In genomic region chr15:79351331-79351767, GRCm38 (mm10) we compare ENCODE assay signal across 9 mouse cellular contexts. TPM values are rescaled to one million over a fixed set of nuclear protein-coding genes. Genes with fewer than 3 reads are reported as not detected.
DNase-seq lines count a peak whose midpoint lies in the region; ATAC-seq and TF ChIP-seq lines count a peak whose summit lies in the region.
"Had no signal": no experiment of that assay in that cellular context is flagged by ENCODE, and none has a peak within 500 bp of the region (broad histone marks: within the 10 kb centered on the region; RNA-seq: fewer than 3 reads in every experiment).

No protein-coding gene starts in this region.

- H3K9me3 ChIP-seq in neural tube, embryonic 13.5 days, result no peaks in the 10 kb centered on the region
- H3K9me3 ChIP-seq in heart, embryonic 11.5 days (replicated peaks; ENCODE audit: control insufficient read depth, low read length), result no peaks in the 10 kb centered on the region
- no peaks in the 10 kb centered on the region for H3K9me3 ChIP-seq in stomach, embryonic 15.5 days
- no peaks in the 10 kb centered on the region for H3K9me3 ChIP-seq in hindbrain, postnatal 0 days (ENCODE audit: low read length)
- H3K9me3 ChIP-seq: embryonic facial prominence, embryonic 12.5 days had no signal

- peak overlapping the region; percentile 3; the same call in 1 of the 2 replicates for H3K27ac ChIP-seq in neural tube, embryonic 13.5 days (replicated peaks)
- H3K27ac ChIP-seq in heart, embryonic 11.5 days (ENCODE audit: low read depth, low read length), result peak overlapping the region; percentile 54
- H3K27ac ChIP-seq in stomach, embryonic 15.5 days, result peak overlapping the region; percentile 64
- no peak overlapping the region for H3K27ac ChIP-seq in hindbrain, postnatal 0 days
- H3K27ac ChIP-seq: embryonic facial prominence, embryonic 12.5 days had no signal

- no peak overlapping the region for H3K4me2 ChIP-seq in neural tube, embryonic 13.5 days
- H3K4me2 ChIP-seq in heart, embryonic 11.5 days, result peak overlapping the region; percentile 37
- peak overlapping the region; percentile 9; the same call in 1 of the 2 replicates for H3K4me2 ChIP-seq in stomach, embryonic 15.5 days
- no peak overlapping the region for H3K4me2 ChIP-seq in hindbrain, postnatal 0 days (ENCODE audit: low read depth, low read length)
- H3K4me2 ChIP-seq: embryonic facial prominence, embryonic 12.5 days had no signal

- H3K27me3 ChIP-seq in neural tube, embryonic 13.5 days, result peaks cover 30% of the 10 kb centered on the region
- H3K27me3 ChIP-seq in heart, embryonic 11.5 days (ENCODE audit: control insufficient read depth, insufficient read depth, low read length), result no peaks in the 10 kb centered on the region
- H3K27me3 ChIP-seq in stomach, embryonic 15.5 days (replicated peaks), result no peaks in the 10 kb centered on the region
- H3K27me3 ChIP-seq in hindbrain, postnatal 0 days (ENCODE audit: insufficient read depth, low read length), result no peaks in the 10 kb centered on the region

- H3K4me3 ChIP-seq in neural tube, embryonic 13.5 days, result no peak overlapping the region
- H3K4me3 ChIP-seq in heart, embryonic 11.5 days (ENCODE audit: low read depth, low read length), result no peak overlapping the region
- no peak overlapping the region for H3K4me3 ChIP-seq in stomach, embryonic 15.5 days (replicated peaks)
- H3K4me3 ChIP-seq in hindbrain, postnatal 0 days (ENCODE audit: low read length), result no peak overlapping the region
- H3K4me3 ChIP-seq: embryonic facial prominence, embryonic 12.5 days had no signal

- no peak overlapping the region for H3K9ac ChIP-seq in neural tube, embryonic 13.5 days
- no peak overlapping the region for H3K9ac ChIP-seq in heart, embryonic 11.5 days (ENCODE audit: low read depth, low read length)
- no peak overlapping the region for H3K9ac ChIP-seq in stomach, embryonic 15.5 days
- H3K9ac ChIP-seq in hindbrain, postnatal 0 days (replicated peaks; ENCODE audit: low read length), result no peak overlapping the region
- H3K9ac ChIP-seq: embryonic facial prominence, embryonic 12.5 days had no signal

- ATAC-seq in neural tube, embryonic 13.5 days (ENCODE audit: low read depth), result no peak
- no peak for ATAC-seq in heart, embryonic 11.5 days (replicated peaks; ENCODE audit: insufficient number of reproducible peaks, low FRiP score, low TSS enrichment)
- ATAC-seq in stomach, embryonic 15.5 days (ENCODE audit: insufficient read depth, low FRiP score, low read depth), result no peak
- ATAC-seq in hindbrain, postnatal 0 days, result no peak

- no peak for DNase-seq in neural tube, embryonic 10.5 days (ENCODE audit: extremely low spot score, low spot score)
- DNase-seq in kidney, postnatal 25 days, result peak; percentile 56 to 84
- no peak for DNase-seq in layer of hippocampus, postnatal 14 days (ENCODE audit: low spot score in 2 of 2)
- DNase-seq in layer of hippocampus, adult 9-11 months, result no peak
- DNase-seq in hindbrain, postnatal 0 days (ENCODE audit: low spot score), result no peak

- WGBS in neural tube, embryonic 13.5 days, result 40% methylated on average over 15 of the region's 15 CpGs
- WGBS in heart, embryonic 11.5 days (ENCODE audit: insufficient replicate concordance), result 15% methylated on average over 15 of the region's 15 CpGs
- 23% methylated on average over 15 of the region's 15 CpGs for WGBS in stomach, embryonic 15.5 days
- 22% methylated on average over 15 of the region's 15 CpGs for WGBS in hindbrain, postnatal 0 days

- no peak for TF ChIP-seq CTCF in hindbrain, postnatal 0 days (IDR thresholded peaks at IDR 0.05; ENCODE audit: low read depth)

- H3K4me1 ChIP-seq in neural tube, embryonic 13.5 days (replicated peaks), result peaks cover 21% of the 10 kb centered on the region
- peaks cover 23% of the 10 kb centered on the region for H3K4me1 ChIP-seq in heart, embryonic 11.5 days (ENCODE audit: control insufficient read depth, insufficient read depth, low read length)
- peaks cover 32% of the 10 kb centered on the region for H3K4me1 ChIP-seq in stomach, embryonic 15.5 days
- 0 out of 2 replicates have a peak, but pooled peaks cover 3% of the 10 kb centered on the region for H3K4me1 ChIP-seq in hindbrain, postnatal 0 days (ENCODE audit: insufficient read depth, low read length)

- no peaks in the 10 kb centered on the region for H3K36me3 ChIP-seq in neural tube, embryonic 13.5 days
- no peaks in the 10 kb centered on the region for H3K36me3 ChIP-seq in heart, embryonic 11.5 days (ENCODE audit: control insufficient read depth, insufficient read depth, low read length)
- H3K36me3 ChIP-seq in stomach, embryonic 15.5 days, result no peaks in the 10 kb centered on the region
- H3K36me3 ChIP-seq in hindbrain, postnatal 0 days (ENCODE audit: insufficient read depth, low read length), result no peaks in the 10 kb centered on the region
- H3K36me3 ChIP-seq: embryonic facial prominence, embryonic 12.5 days had no signal

RNA-seq across cellular contexts. Expression of gene Maff, which starts 4.9 kb away (rescaled TPM):
- 0.77 and 1.2 TPM in 2 replicates for polyA plus RNA-seq in neural tube, embryonic 13.5 days (2015; fragmentation: Nextera tagmentation; extraction: Ambion mirVana)
- 3.0 and 3.3 TPM in 2 replicates for polyA plus RNA-seq in heart, embryonic 11.5 days (2014; fragmentation: Nextera tagmentation; extraction: Ambion mirVana)
- polyA plus RNA-seq in stomach, embryonic 15.5 days (2015; fragmentation: Nextera tagmentation; extraction: Ambion mirVana), result 5.2 and 6.6 TPM in 2 replicates
- total RNA-seq in layer of hippocampus, postnatal 14 days (2021), result 1 to 10 TPM; 1.7 to 2.0 TPM
- total RNA-seq in hindbrain, postnatal 0 days (2014; rRNA removed), result 4.0 and 5.4 TPM in 2 replicates
- polyA plus RNA-seq in hindbrain, postnatal 0 days (2015; fragmentation: Nextera tagmentation; extraction: Ambion mirVana), result 1.7 and 2.0 TPM in 2 replicates

RNA-seq across cellular contexts. Expression of gene Pla2g6, which starts 23.2 kb away (rescaled TPM):
- 33.3 and 34.1 TPM in 2 replicates for polyA plus RNA-seq in neural tube, embryonic 13.5 days (2015; fragmentation: Nextera tagmentation; extraction: Ambion mirVana)
- polyA plus RNA-seq in heart, embryonic 11.5 days (2014; fragmentation: Nextera tagmentation; extraction: Ambion mirVana), result 11.6 and 12.9 TPM in 2 replicates
- 16.6 and 18.9 TPM in 2 replicates for polyA plus RNA-seq in stomach, embryonic 15.5 days (2015; fragmentation: Nextera tagmentation; extraction: Ambion mirVana)
- 10 to 100 TPM; 18.5 to 22.3 TPM for total RNA-seq in layer of hippocampus, postnatal 14 days (2021)
- 24.3 and 28.8 TPM in 2 replicates for total RNA-seq in hindbrain, postnatal 0 days (2014; rRNA removed)
- 15.2 and 15.7 TPM in 2 replicates for polyA plus RNA-seq in hindbrain, postnatal 0 days (2015; fragmentation: Nextera tagmentation; extraction: Ambion mirVana)

RNA-seq across cellular contexts. Expression of gene Tmem184b, which starts 52.0 kb away (rescaled TPM):
- polyA plus RNA-seq in neural tube, embryonic 13.5 days (2015; fragmentation: Nextera tagmentation; extraction: Ambion mirVana), result 42.0 and 45.8 TPM in 2 replicates
- 55.0 and 56.5 TPM in 2 replicates for polyA plus RNA-seq in heart, embryonic 11.5 days (2014; fragmentation: Nextera tagmentation; extraction: Ambion mirVana)
- polyA plus RNA-seq in stomach, embryonic 15.5 days (2015; fragmentation: Nextera tagmentation; extraction: Ambion mirVana), result 58.5 and 59.9 TPM in 2 replicates
- total RNA-seq in layer of hippocampus, postnatal 14 days (2021), result 10 to 100 TPM; 47.4 to 49.2 TPM
- total RNA-seq in hindbrain, postnatal 0 days (2014; rRNA removed), result 72.4 and 113 TPM in 2 replicates
- polyA plus RNA-seq in hindbrain, postnatal 0 days (2015; fragmentation: Nextera tagmentation; extraction: Ambion mirVana), result 26.6 and 31.6 TPM in 2 replicates

Comparison
In these comparisons a context has a peak if more than half of its experiments do, and no peak if none do; other contexts are left out.
1. H3K4me2 ChIP-seq: peak in heart, embryonic 11.5 days (single experiment) and stomach, embryonic 15.5 days (single experiment); none in neural tube, embryonic 13.5 days (single experiment) and hindbrain, postnatal 0 days (single experiment).
2. DNase-seq: peak in kidney, postnatal 25 days (2 of 2); none in neural tube, embryonic 10.5 days (single experiment), layer of hippocampus, postnatal 14 days (0 of 2), layer of hippocampus, adult 9-11 months (single experiment) and hindbrain, postnatal 0 days (single experiment).